Mouse (Mus musculus) brain, adult 2 months (tissue): ENCODE measurements around the gene Prpf38a.
A peak's percentile ranks its signal among the peaks of the same experiment; 100 is the strongest.

ENCODE experiments used
- DNase-seq: peaks from one replicate; pipeline ENCODE4 v3.0.0; 2011; ENCODE audit warnings: low read depth, low spot score

Gene Prpf38a

GRCm38 (mm10) chr4:108578840-108579742 lies at the start of gene Prpf38a, which contains the start of gene Orc1:
Gene Prpf38a (minus strand): TSS chr4:108579336.
Gene Orc1 (plus strand): TSS chr4:108579423.
- DNase-seq, result peak; percentile 99

GRCm38 (mm10) chr4:108627066-108627465 lies 47.9 kb upstream of the Prpf38a start:
- no peak for DNase-seq

GRCm38 (mm10) chr4:108621504-108621903 lies 42.4 kb upstream of the Prpf38a start:
- DNase-seq, result no peak

- DNase-seq, result peak; percentile 53
Observed at GRCm38 (mm10) chr4:108620536-108620935, 41.4 kb upstream of the Prpf38a start.

GRCm38 (mm10) chr4:108619587-108620341 lies 40.6 kb upstream of the Prpf38a start, which contains the start of gene Cc2d1b:
Gene Cc2d1b (plus strand): TSS chr4:108619940.
- DNase-seq, result peak; percentile 97

- peak; percentile 67 for DNase-seq
Observed at GRCm38 (mm10) chr4:108619165-108619564, 40.0 kb upstream of the Prpf38a start.

GRCm38 (mm10) chr4:108618586-108618985 lies 39.5 kb upstream of the Prpf38a start:
- DNase-seq, result no peak

GRCm38 (mm10) chr4:108610935-108611334 lies 31.8 kb upstream of the Prpf38a start:
- peak; percentile 46 for DNase-seq

GRCm38 (mm10) chr4:108608651-108609050 lies 29.5 kb upstream of the Prpf38a start:
- no peak for DNase-seq

GRCm38 (mm10) chr4:108601870-108602269 lies 22.7 kb upstream of the Prpf38a start:
- no peak for DNase-seq

GRCm38 (mm10) chr4:108598306-108598705 lies 19.2 kb upstream of the Prpf38a start:
- DNase-seq, result no peak

GRCm38 (mm10) chr4:108595785-108596184 lies 16.6 kb upstream of the Prpf38a start:
- DNase-seq, result no peak

- DNase-seq, result peak; percentile 35
Observed at GRCm38 (mm10) chr4:108593376-108593775, 14.2 kb upstream of the Prpf38a start.

GRCm38 (mm10) chr4:108579743-108580411 lies 741 bp upstream of the Prpf38a start:
- DNase-seq, result no peak

- DNase-seq, result no peak
Observed at GRCm38 (mm10) chr4:108572644-108573043, 6.5 kb downstream of the Prpf38a start.

GRCm38 (mm10) chr4:108565026-108565425 lies 14.1 kb downstream of the Prpf38a start:
- peak; percentile 44 for DNase-seq

GRCm38 (mm10) chr4:108539701-108540100 lies 39.4 kb downstream of the Prpf38a start:
- no peak for DNase-seq
